Mouse (Mus musculus) stomach, embryonic 15.5 days (tissue): Measurements from ENCODE around the gene Rgs8. TPM values are rescaled to one million over a fixed set of nuclear protein-coding genes. Genes with fewer than 3 reads are reported as not detected.

ENCODE experiments used
- ATAC-seq: fragments of 200-750 bp; cut with Nextera tagmentation; 2 replicates; pipeline ENCODE4 v1.8.0; 2017; ENCODE audit warnings: low read depth, moderate number of reproducible peaks, moderate TSS enrichment; ENCODE audit not compliant: insufficient read depth, low FRiP score
- H3K27ac ChIP-seq: fragments of 300-500 bp; sonication (generic); 2 replicates; pipeline ENCODE4 v1.5.1; 2015; ENCODE audit warnings: mild to moderate bottlenecking, inconsistent platforms
- H3K27me3 ChIP-seq: fragments of 300-500 bp; sonication (generic); replicated peaks from 2 replicates; pipeline ENCODE4 v1.6.1; 2015; ENCODE audit warnings: inconsistent platforms
- H3K36me3 ChIP-seq: fragments of 300-500 bp; sonication (generic); 2 replicates; pipeline ENCODE4 v1.6.1; 2015; ENCODE audit warnings: inconsistent platforms
- H3K4me1 ChIP-seq: fragments of 300-500 bp; sonication (generic); 2 replicates; pipeline ENCODE4 v1.6.1; 2015; ENCODE audit warnings: inconsistent platforms
- H3K4me2 ChIP-seq: fragments of 300-500 bp; sonication (generic); 2 replicates; pipeline ENCODE4 v1.6.1; 2015; ENCODE audit warnings: mild to moderate bottlenecking, inconsistent platforms
- H3K4me3 ChIP-seq: fragments of 300-500 bp; sonication (generic); replicated peaks from 2 replicates; pipeline ENCODE4 v1.5.1; 2015; ENCODE audit warnings: inconsistent platforms
- H3K9ac ChIP-seq: fragments of 300-500 bp; sonication (generic); 2 replicates; pipeline ENCODE4 v1.6.1; 2015; ENCODE audit warnings: inconsistent platforms
- H3K9me3 ChIP-seq: fragments of 300-500 bp; sonication (generic); 2 replicates; pipeline ENCODE4 v1.6.1; 2016; ENCODE audit warnings: inconsistent platforms
- WGBS: fragments of 180-500 bp; shearing (Covaris S2); methylation state at CpG from one replicate; pipeline ENCODE4 v1.1.7; 2015; 5-methylcytosine and 5-hydroxymethylcytosine counted together
- polyA plus RNA-seq: library from polyadenylated mRNA; unstranded; fragments of >200 nt; fragmentation: Nextera tagmentation; extraction: Ambion mirVana; gene quantifications from 2 replicates; pipeline ENCODE4 v1.2.1, GENCODE M21; 2015

The Rgs8 gene
- polyA plus RNA-seq, 1 experiment from 2014 or later = 0.41 TPM

DNA sequence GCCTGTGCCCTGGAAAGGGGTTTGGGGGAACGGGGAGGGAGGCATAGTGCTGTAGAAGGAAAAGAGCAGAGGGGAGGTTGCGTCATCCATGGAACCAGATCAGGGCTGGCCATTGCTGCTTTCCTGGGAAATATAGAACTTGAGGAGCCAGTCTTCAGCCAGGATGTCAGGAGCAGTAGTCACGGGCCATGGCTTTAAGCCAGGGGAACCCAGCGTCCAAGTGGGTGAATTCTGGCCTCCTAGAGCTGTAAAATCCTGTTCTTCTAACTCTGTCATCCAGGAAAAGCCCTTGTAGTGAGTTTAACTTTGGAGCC lies 8.8 kb downstream of the Rgs8 start:
- WGBS = 55% methylated on average over 4 of the region's 4 CpGs
- Histone ChIP-seq H3K27me3 (peaks cover 15% of the 10 kb centered on the region), H3K4me2 (no peak overlapping the region), H3K4me3 (no peak overlapping the region), H3K27ac (no peak overlapping the region), H3K9ac (no peak overlapping the region), H3K36me3 (no peaks in the 10 kb centered on the region), H3K4me1 (peaks cover 7% of the 10 kb centered on the region; the same call in 1 of the 2 replicates), H3K9me3 (no peaks in the 10 kb centered on the region)
- ATAC-seq = no peak

DNA sequence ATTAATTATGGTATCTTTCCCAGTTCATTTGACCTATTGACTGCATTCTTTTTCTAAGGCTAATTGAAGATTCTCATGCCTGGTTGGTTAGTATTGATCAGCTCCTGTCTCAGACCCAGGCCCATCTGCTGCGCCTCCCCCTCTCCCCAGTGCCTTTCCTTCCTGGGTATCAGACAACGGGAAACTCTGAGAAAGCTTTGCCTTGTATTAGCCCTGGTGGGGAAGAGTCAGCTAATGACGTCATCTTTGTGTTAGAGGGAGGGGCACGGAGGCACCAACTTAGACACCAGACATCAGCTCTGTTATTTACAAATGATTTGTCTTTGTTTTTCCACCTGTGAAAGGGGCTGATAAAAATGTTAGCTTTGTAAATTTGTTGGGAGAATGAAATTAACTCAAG lies 9.5 kb downstream of the Rgs8 start:
- Histone ChIP-seq H3K9ac (no peak overlapping the region), H3K27ac (no peak overlapping the region), H3K9me3 (no peaks in the 10 kb centered on the region), H3K36me3 (no peaks in the 10 kb centered on the region), H3K4me1 (peaks cover 7% of the 10 kb centered on the region; the same call in 1 of the 2 replicates), H3K4me3 (no peak overlapping the region), H3K4me2 (no peak overlapping the region), H3K27me3 (peaks cover 15% of the 10 kb centered on the region)
- no peak for ATAC-seq
- 36% methylated on average over 4 of the region's 4 CpGs for WGBS

DNA sequence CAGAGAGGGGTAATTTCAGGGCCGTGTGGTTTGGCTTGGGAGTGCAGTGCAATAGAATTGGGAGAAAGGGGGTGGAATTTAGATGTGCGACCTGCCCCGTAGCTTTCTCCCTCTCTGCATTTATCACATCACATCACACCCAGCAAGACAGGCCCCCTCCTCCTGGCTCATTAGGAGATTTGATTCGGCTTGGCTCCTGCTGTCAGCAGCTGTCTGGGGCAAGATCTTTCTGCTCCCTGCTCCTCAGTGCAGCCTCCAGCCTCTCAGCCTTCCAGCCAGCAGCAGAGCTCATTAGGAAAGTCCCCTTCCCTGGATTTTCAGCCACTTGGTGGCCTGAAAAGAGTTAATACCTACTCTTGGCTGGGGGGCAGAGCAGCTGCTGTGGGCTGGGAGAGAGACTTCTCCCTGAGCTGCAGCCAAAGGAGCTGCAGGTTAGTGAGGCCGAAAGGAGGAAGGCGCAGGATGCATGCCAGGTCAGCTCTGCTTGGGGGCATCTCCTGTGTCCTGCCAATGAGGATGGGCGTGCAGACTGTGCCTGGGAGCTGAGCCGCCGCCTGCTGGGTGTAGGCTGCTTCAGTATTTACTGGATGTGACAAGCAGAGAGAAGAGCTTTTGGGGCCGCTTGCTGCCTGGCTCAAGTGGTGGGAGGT lies 12.4 kb downstream of the Rgs8 start:
- H3K4me2 ChIP-seq = no peak overlapping the region
- no peaks in the 10 kb centered on the region for H3K9me3 ChIP-seq
- 15% methylated on average over 10 of the region's 10 CpGs for whole genome bisulfite sequencing
- peaks cover 7% of the 10 kb centered on the region; the same call in 1 of the 2 replicates for H3K4me1 ChIP-seq
- peaks cover 10% of the 10 kb centered on the region for H3K27me3 ChIP-seq
- H3K36me3 ChIP-seq = no peaks in the 10 kb centered on the region
- no peak for ATAC-seq
- H3K4me3 ChIP-seq = no peak overlapping the region
- H3K9ac ChIP-seq = no peak overlapping the region
- H3K27ac ChIP-seq = no peak overlapping the region

GRCm38 (mm10) chr1:153666236-153666635 lies 13.4 kb downstream of the Rgs8 start:
- WGBS = 14% methylated on average over 1 of the region's 1 CpGs
- no peak overlapping the region for H3K27ac ChIP-seq
- H3K4me2 ChIP-seq = no peak overlapping the region
- peaks cover 10% of the 10 kb centered on the region; the same call in 1 of the 2 replicates for H3K27me3 ChIP-seq
- H3K4me1 ChIP-seq = peaks cover 7% of the 10 kb centered on the region; the same call in 1 of the 2 replicates
- no peaks in the 10 kb centered on the region for H3K9me3 ChIP-seq
- no peak for ATAC-seq
- H3K4me3 ChIP-seq = no peak overlapping the region
- no peaks in the 10 kb centered on the region for H3K36me3 ChIP-seq
- H3K9ac ChIP-seq = no peak overlapping the region

DNA sequence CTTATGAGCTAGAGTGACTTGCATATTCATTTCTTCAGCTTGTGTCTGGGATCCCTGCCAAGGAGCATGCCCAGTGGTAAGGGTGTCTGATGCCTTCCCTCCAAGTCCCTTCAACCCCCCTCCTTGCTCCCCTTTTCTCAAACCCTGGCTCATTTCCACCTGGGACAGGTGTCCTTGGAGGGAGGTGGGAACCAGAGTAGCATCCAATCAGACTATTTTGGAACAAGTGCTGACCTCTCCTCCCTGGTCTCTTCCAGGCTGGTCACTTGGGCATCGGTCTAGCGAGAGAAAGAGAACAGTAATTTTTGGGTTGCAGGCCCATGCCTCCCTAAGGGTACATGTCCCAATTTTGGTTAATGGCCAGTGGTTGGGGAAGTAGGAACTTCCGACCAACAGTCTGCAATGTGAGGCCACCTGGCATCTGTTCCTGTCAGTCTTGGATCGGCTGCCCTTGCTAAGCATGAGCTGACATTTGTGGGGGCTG lies 14.5 kb downstream of the Rgs8 start:
- Histone ChIP-seq H3K4me3 (no peak overlapping the region), H3K4me2 (no peak overlapping the region), H3K9me3 (no peaks in the 10 kb centered on the region), H3K9ac (no peak overlapping the region), H3K27me3 (peaks cover 10% of the 10 kb centered on the region; the same call in 1 of the 2 replicates), H3K4me1 (peaks cover 7% of the 10 kb centered on the region; the same call in 1 of the 2 replicates), H3K36me3 (no peaks in the 10 kb centered on the region), H3K27ac (no peak overlapping the region)
- 73% methylated on average over 4 of the region's 4 CpGs for WGBS
- ATAC-seq = no peak

- H3K9ac ChIP-seq = no peak overlapping the region
- peaks cover 7% of the 10 kb centered on the region; the same call in 1 of the 2 replicates for H3K4me1 ChIP-seq
- ATAC-seq = no peak
- H3K36me3 ChIP-seq = no peaks in the 10 kb centered on the region
- WGBS = 68% methylated on average over 5 of the region's 5 CpGs
- no peak overlapping the region for H3K4me3 ChIP-seq
- H3K4me2 ChIP-seq = no peak overlapping the region
- no peaks in the 10 kb centered on the region for H3K9me3 ChIP-seq
- H3K27ac ChIP-seq = no peak overlapping the region
- peaks cover 10% of the 10 kb centered on the region; the same call in 1 of the 2 replicates for H3K27me3 ChIP-seq
These were observed 15.0 kb downstream of the Rgs8 start for GRCm38 (mm10) chr1:153667781-153668180.

DNA sequence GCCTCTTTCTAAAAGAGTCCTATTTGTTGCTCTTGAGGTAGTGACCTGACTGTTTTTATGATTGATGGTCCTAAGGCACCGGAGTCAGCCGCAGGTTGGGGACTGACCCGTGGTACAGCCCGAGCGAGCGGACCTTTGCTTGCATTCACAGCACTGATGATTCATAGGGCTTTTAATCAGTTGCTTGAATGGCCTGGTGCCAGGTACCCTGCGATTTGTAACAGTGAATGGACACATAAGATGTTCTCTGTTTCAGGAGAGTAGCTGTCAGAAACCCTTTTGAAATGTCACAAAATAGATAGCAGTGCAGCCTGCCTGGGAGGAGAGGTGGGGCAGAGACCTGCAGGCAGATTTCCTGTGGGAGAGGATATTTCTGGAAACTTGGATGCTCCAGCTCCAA lies 16.3 kb downstream of the Rgs8 start:
- no peaks in the 10 kb centered on the region for H3K9me3 ChIP-seq
- no peak overlapping the region for H3K4me2 ChIP-seq
- no peak overlapping the region for H3K9ac ChIP-seq
- H3K27me3 ChIP-seq = peaks cover 7% of the 10 kb centered on the region; the same call in 1 of the 2 replicates
- no peak overlapping the region for H3K27ac ChIP-seq
- H3K36me3 ChIP-seq = no peaks in the 10 kb centered on the region
- 37% methylated on average over 7 of the region's 7 CpGs for WGBS
- ATAC-seq = no peak
- peaks cover 7% of the 10 kb centered on the region; the same call in 1 of the 2 replicates for H3K4me1 ChIP-seq
- no peak overlapping the region for H3K4me3 ChIP-seq

- ATAC-seq = no peak
- Histone ChIP-seq H3K4me1 (peaks cover 7% of the 10 kb centered on the region; the same call in 1 of the 2 replicates), H3K36me3 (no peaks in the 10 kb centered on the region), H3K27me3 (peaks cover 4% of the 10 kb centered on the region; the same call in 1 of the 2 replicates), H3K27ac (no peak overlapping the region), H3K4me2 (no peak overlapping the region), H3K9ac (no peak overlapping the region), H3K9me3 (no peaks in the 10 kb centered on the region), H3K4me3 (no peak overlapping the region)
- WGBS = 52% methylated on average over 3 of the region's 3 CpGs
These were observed 16.9 kb downstream of the Rgs8 start for GRCm38 (mm10) chr1:153669728-153670127.

DNA sequence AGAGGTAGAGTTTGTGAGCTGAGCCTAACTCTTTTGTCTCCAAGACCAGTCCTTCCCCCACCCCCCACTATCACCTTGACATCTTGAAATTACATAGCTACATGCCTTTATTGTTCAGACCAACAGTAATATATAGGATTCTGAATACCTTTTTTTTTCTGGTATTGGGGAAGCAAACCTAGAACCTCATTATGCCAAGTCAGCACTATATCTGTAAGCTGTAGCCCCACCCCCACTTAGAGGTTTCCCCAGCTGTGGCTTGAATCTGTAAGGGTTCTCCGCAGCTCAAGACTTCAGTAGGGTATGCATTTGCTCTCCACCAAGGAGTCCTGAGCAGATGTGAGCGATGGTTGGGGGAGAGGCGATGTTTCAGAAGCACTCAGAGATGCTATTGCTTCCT lies 18.5 kb downstream of the Rgs8 start:
- ATAC-seq = no peak
- Histone ChIP-seq H3K4me1 (no peaks in the 10 kb centered on the region; the same call in 1 of the 2 replicates), H3K27ac (no peak overlapping the region), H3K36me3 (no peaks in the 10 kb centered on the region), H3K9me3 (no peaks in the 10 kb centered on the region), H3K27me3 (0 out of 2 replicates have a peak, but pooled peaks cover 1% of the 10 kb centered on the region), H3K9ac (no peak overlapping the region), H3K4me2 (no peak overlapping the region), H3K4me3 (no peak overlapping the region)
- WGBS = 81% methylated on average over 3 of the region's 3 CpGs

- ATAC-seq = no peak
- Histone ChIP-seq H3K27me3 (no peaks in the 10 kb centered on the region), H3K4me3 (no peak overlapping the region), H3K36me3 (no peaks in the 10 kb centered on the region), H3K9ac (no peak overlapping the region), H3K27ac (no peak overlapping the region), H3K9me3 (no peaks in the 10 kb centered on the region), H3K4me1 (no peaks in the 10 kb centered on the region), H3K4me2 (no peak overlapping the region)
- 65% methylated on average over 9 of the region's 9 CpGs for WGBS
These were observed 19.9 kb downstream of the Rgs8 start for GRCm38 (mm10) chr1:153672698-153673097.

DNA sequence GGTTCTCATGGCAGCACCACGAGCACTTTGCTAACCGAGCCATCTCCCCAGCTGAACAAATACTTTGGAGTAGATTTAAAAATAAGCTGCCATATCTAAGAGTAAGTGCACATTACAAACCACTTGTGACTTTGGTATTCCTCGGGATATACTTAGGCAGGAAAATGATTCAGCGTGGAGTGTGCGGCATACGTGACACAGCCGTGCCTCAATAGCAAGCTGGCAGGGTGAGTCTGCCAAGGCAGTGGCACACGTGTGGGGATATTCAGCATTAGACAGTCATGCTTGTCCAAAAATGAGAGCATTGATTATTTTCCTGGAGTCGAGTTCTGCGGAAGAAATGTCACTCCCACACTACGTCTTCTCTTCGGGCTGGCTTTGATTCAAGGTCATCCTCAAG lies 21.1 kb downstream of the Rgs8 start:
- no peak for ATAC-seq

GRCm38 (mm10) chr1:153675591-153675990 lies 22.8 kb downstream of the Rgs8 start:
- no peak for ATAC-seq
- Histone ChIP-seq H3K27ac (no peak overlapping the region), H3K9ac (no peak overlapping the region), H3K36me3 (no peaks in the 10 kb centered on the region), H3K4me2 (no peak overlapping the region), H3K9me3 (no peaks in the 10 kb centered on the region), H3K27me3 (no peaks in the 10 kb centered on the region), H3K4me3 (no peak overlapping the region), H3K4me1 (0 out of 2 replicates have a peak, but pooled peaks cover 3% of the 10 kb centered on the region)
- WGBS = 63% methylated on average over 4 of the region's 4 CpGs

More for the DNA sequence above, 21.1 kb downstream of the Rgs8 start:
- Histone ChIP-seq H3K9ac (no peak overlapping the region), H3K9me3 (no peaks in the 10 kb centered on the region), H3K36me3 (no peaks in the 10 kb centered on the region), H3K4me3 (no peak overlapping the region), H3K4me1 (no peaks in the 10 kb centered on the region), H3K27ac (no peak overlapping the region), H3K4me2 (no peak overlapping the region), H3K27me3 (no peaks in the 10 kb centered on the region)
- 77% methylated on average over 12 of the region's 12 CpGs for WGBS
